Mouse (Mus musculus) heart, embryonic 16.5 days (tissue): ENCODE results near the gene B4galt3. TPM values are rescaled to one million over a fixed set of nuclear protein-coding genes. Genes with fewer than 3 reads are reported as not detected.
A peak's percentile ranks its signal among the peaks of the same experiment; 100 is the strongest.
"Not testable (repeated sequence)": the region's sequence is repeated elsewhere in the genome, so short reads cannot be mapped to it uniquely, and the experiment has no call there.

Source experiments
- ATAC-seq: fragments of 200-750 bp; cut with Nextera tagmentation; replicated peaks from 2 replicates; pipeline ENCODE4 v1.8.0; 2017; ENCODE audit warnings: moderate number of reproducible peaks; ENCODE audit not compliant: insufficient read depth, low FRiP score; ENCODE audit errors: extremely low read depth
- H3K27ac ChIP-seq: fragments of 300-500 bp; sonication (generic); 2 replicates; pipeline ENCODE4 v1.5.1; 2014; ENCODE audit warnings: mild to moderate bottlenecking, low read length, control low read depth, moderate library complexity
- H3K27me3 ChIP-seq: fragments of 300-500 bp; sonication (generic); 2 replicates; pipeline ENCODE4 v1.6.1; 2014; ENCODE audit warnings: low read length, mixed read lengths; ENCODE audit not compliant: control insufficient read depth, insufficient read depth
- H3K36me3 ChIP-seq: fragments of 300-500 bp; sonication (generic); 2 replicates; pipeline ENCODE4 v1.6.1; 2014; ENCODE audit not compliant: control insufficient read depth, insufficient read depth
- H3K4me1 ChIP-seq: fragments of 300-500 bp; sonication (generic); 2 replicates; pipeline ENCODE4 v1.6.1; 2014; ENCODE audit warnings: low read length, mixed read lengths; ENCODE audit not compliant: control insufficient read depth, insufficient read depth
- H3K4me2 ChIP-seq: fragments of 300-500 bp; sonication (generic); 2 replicates; pipeline ENCODE4 v1.6.1; 2014; ENCODE audit warnings: low read depth, mild to moderate bottlenecking, control low read depth, low read length
- H3K4me3 ChIP-seq: fragments of 300-500 bp; sonication (generic); 2 replicates; pipeline ENCODE4 v1.5.1; 2014; ENCODE audit warnings: mild to moderate bottlenecking, control low read depth, low read length
- H3K9ac ChIP-seq: fragments of 300-500 bp; sonication (generic); 2 replicates; pipeline ENCODE4 v1.6.1; 2014; ENCODE audit warnings: low read length, control low read depth
- H3K9me3 ChIP-seq: fragments of 300-500 bp; sonication (generic); replicated peaks from 2 replicates; pipeline ENCODE4 v1.6.1; 2016; ENCODE audit warnings: low read length; ENCODE audit not compliant: control insufficient read depth
- WGBS: fragments of 180-500 bp; shearing (Covaris S2); extraction: QIAGEN DNeasy Blood & Tissue Kit; methylation state at CpG from one replicate; pipeline ENCODE4 v1.1.7; 2014; 5-methylcytosine and 5-hydroxymethylcytosine counted together
- polyA plus RNA-seq: library from polyadenylated mRNA; unstranded; fragments of >200 nt; fragmentation: Nextera tagmentation; extraction: Ambion mirVana; gene quantifications from 2 replicates; pipeline ENCODE4 v1.2.1, GENCODE M21; 2015

B4galt3 gene
- polyA plus RNA-seq, 1 experiment from 2014 or later, result 47.5 TPM

- Histone ChIP-seq H3K4me2 (no peak overlapping the region), H3K9me3 (no peaks in the 10 kb centered on the region), H3K4me3 (no peak overlapping the region), H3K36me3 (peaks cover 61% of the 10 kb centered on the region), H3K27ac (no peak overlapping the region), H3K4me1 (peaks cover 8% of the 10 kb centered on the region), H3K27me3 (no peaks in the 10 kb centered on the region), H3K9ac (no peak overlapping the region)
- 74% methylated on average over 6 of the region's 6 CpGs for WGBS
- ATAC-seq, result no peak
These were observed 32.7 kb upstream of the B4galt3 start for GRCm38 (mm10) chr1:171237438-171237837.

GRCm38 (mm10) chr1:171238463-171238862 lies 31.7 kb upstream of the B4galt3 start:
- Histone ChIP-seq H3K27ac (no peak overlapping the region), H3K4me1 (peaks cover 8% of the 10 kb centered on the region), H3K9me3 (no peaks in the 10 kb centered on the region), H3K36me3 (peaks cover 71% of the 10 kb centered on the region), H3K9ac (no peak overlapping the region), H3K4me2 (no peak overlapping the region), H3K27me3 (no peaks in the 10 kb centered on the region), H3K4me3 (no peak overlapping the region)
- whole genome bisulfite sequencing, result 77% methylated on average over 14 of the region's 14 CpGs
- ATAC-seq, result no peak

- peaks cover 67% of the 10 kb centered on the region for H3K36me3 ChIP-seq
- H3K4me1 ChIP-seq, result peaks cover 8% of the 10 kb centered on the region
- no peak overlapping the region for H3K27ac ChIP-seq
- 72% methylated on average over 15 of the region's 15 CpGs for WGBS
- H3K9ac ChIP-seq, result no peak overlapping the region
- no peak for ATAC-seq
- H3K27me3 ChIP-seq, result no peaks in the 10 kb centered on the region
- no peaks in the 10 kb centered on the region for H3K9me3 ChIP-seq
- H3K4me2 ChIP-seq, result no peak overlapping the region
- H3K4me3 ChIP-seq, result no peak overlapping the region
These were observed 30.0 kb upstream of the B4galt3 start for GRCm38 (mm10) chr1:171239992-171240744.

GRCm38 (mm10) chr1:171240911-171241310 lies 29.2 kb upstream of the B4galt3 start:
- Histone ChIP-seq H3K9me3 (no peaks in the 10 kb centered on the region), H3K4me3 (no peak overlapping the region), H3K4me1 (peaks cover 6% of the 10 kb centered on the region), H3K36me3 (peaks cover 62% of the 10 kb centered on the region), H3K27me3 (no peaks in the 10 kb centered on the region), H3K9ac (no peak overlapping the region), H3K27ac (no peak overlapping the region), H3K4me2 (no peak overlapping the region)
- WGBS, result 88% methylated on average over 10 of the region's 10 CpGs
- ATAC-seq, result no peak

- not testable (repeated sequence) for ATAC-seq, H3K4me2 ChIP-seq, H3K9me3 ChIP-seq, H3K9ac ChIP-seq, H3K27ac ChIP-seq, H3K27me3 ChIP-seq, H3K4me3 ChIP-seq, H3K4me1 ChIP-seq
- peaks cover 52% of the 10 kb centered on the region for H3K36me3 ChIP-seq
- WGBS, result 88% methylated on average over 12 of the region's 12 CpGs
These were observed 28.2 kb upstream of the B4galt3 start for GRCm38 (mm10) chr1:171241952-171242351.

- 81% methylated on average over 8 of the region's 8 CpGs for whole genome bisulfite sequencing
- H3K4me2 ChIP-seq, result no peak overlapping the region; the same call in 1 of the 2 replicates
- no peaks in the 10 kb centered on the region for H3K9me3 ChIP-seq
- no peak overlapping the region for H3K4me3 ChIP-seq
- H3K27ac ChIP-seq, result no peak overlapping the region
- no peak overlapping the region; the same call in 1 of the 2 replicates for H3K9ac ChIP-seq
- peaks cover 21% of the 10 kb centered on the region for H3K4me1 ChIP-seq
- ATAC-seq, result no peak
- no peaks in the 10 kb centered on the region for H3K27me3 ChIP-seq
- peaks cover 26% of the 10 kb centered on the region for H3K36me3 ChIP-seq
These were observed 24.8 kb upstream of the B4galt3 start for GRCm38 (mm10) chr1:171245353-171245752.

GRCm38 (mm10) chr1:171246709-171247452 lies 23.2 kb upstream of the B4galt3 start:
- peaks cover 34% of the 10 kb centered on the region for H3K4me1 ChIP-seq
- WGBS, result under 1% methylated on average over 41 of the region's 41 CpGs
- peak; percentile 90 for ATAC-seq

GRCm38 (mm10) chr1:171247453-171247841 lies 22.7 kb upstream of the B4galt3 start:
- Histone ChIP-seq H3K4me1 (peaks cover 40% of the 10 kb centered on the region), H3K27me3 (no peaks in the 10 kb centered on the region), H3K27ac (peak overlapping the region; percentile 91), H3K4me2 (peak overlapping the region; percentile 76), H3K9me3 (no peaks in the 10 kb centered on the region), H3K4me3 (peak overlapping the region; percentile 87), H3K36me3 (peaks cover 20% of the 10 kb centered on the region), H3K9ac (peak overlapping the region; percentile 70)
- no peak for ATAC-seq
- 8% methylated on average over 13 of the region's 13 CpGs for WGBS

More at GRCm38 (mm10) chr1:171246709-171247452, 23.2 kb upstream of the B4galt3 start:
- Histone ChIP-seq H3K9ac (peak overlapping the region; percentile 95), H3K36me3 (peaks cover 23% of the 10 kb centered on the region), H3K27ac (peak overlapping the region; percentile 91), H3K4me2 (peak overlapping the region; percentile 78), H3K4me3 (peak overlapping the region; percentile 87), H3K9me3 (no peaks in the 10 kb centered on the region), H3K27me3 (no peaks in the 10 kb centered on the region)

- whole genome bisulfite sequencing, result 28% methylated on average over 4 of the region's 4 CpGs
- Histone ChIP-seq H3K27ac (peak overlapping the region; percentile 91), H3K27me3 (no peaks in the 10 kb centered on the region), H3K4me3 (no peak overlapping the region), H3K9me3 (no peaks in the 10 kb centered on the region), H3K4me1 (peaks cover 42% of the 10 kb centered on the region), H3K36me3 (peaks cover 15% of the 10 kb centered on the region), H3K9ac (peak overlapping the region; percentile 70; the same call in 1 of the 2 replicates), H3K4me2 (peak overlapping the region; percentile 76)
- ATAC-seq, result no peak
These were observed 22.2 kb upstream of the B4galt3 start for GRCm38 (mm10) chr1:171247916-171248315.
